Mouse (Mus musculus) neural tube, embryonic 14.5 days (tissue): ENCODE results near the gene Sh2d5. TPM values are rescaled to one million over a fixed set of nuclear protein-coding genes. Genes with fewer than 3 reads are reported as not detected.

Experiments used
- ATAC-seq: fragments of 200-750 bp; cut with Nextera tagmentation; 2 replicates; pipeline ENCODE4 v1.8.0; 2017; ENCODE audit warnings: low read depth, mild to moderate bottlenecking, moderate TSS enrichment, moderate library complexity
- H3K27ac ChIP-seq: fragments of 300-500 bp; sonication (generic); 2 replicates; pipeline ENCODE4 v1.5.1; 2014; ENCODE audit warnings: low read depth, mild to moderate bottlenecking, control low read depth, low read length, moderate library complexity, mixed read lengths
- H3K27me3 ChIP-seq: fragments of 300-500 bp; sonication (generic); 2 replicates; pipeline ENCODE4 v1.6.1; 2014; ENCODE audit warnings: low read length; ENCODE audit not compliant: control insufficient read depth, insufficient read depth
- H3K36me3 ChIP-seq: fragments of 300-500 bp; sonication (generic); 2 replicates; pipeline ENCODE4 v1.6.1; 2014; ENCODE audit warnings: low read length, mixed read lengths; ENCODE audit not compliant: control insufficient read depth, insufficient read depth
- H3K4me1 ChIP-seq: fragments of 300-500 bp; sonication (generic); 2 replicates; pipeline ENCODE4 v1.6.1; 2014; ENCODE audit warnings: low read length; ENCODE audit not compliant: control insufficient read depth, insufficient read depth
- H3K4me2 ChIP-seq: fragments of 300-500 bp; sonication (generic); 2 replicates; pipeline ENCODE4 v1.6.1; 2014; ENCODE audit warnings: mild to moderate bottlenecking, low read depth, low read length, control low read depth
- H3K4me3 ChIP-seq: fragments of 300-500 bp; sonication (generic); 2 replicates; pipeline ENCODE4 v1.5.1; 2014; ENCODE audit warnings: low read depth, low read length, control low read depth, mixed read lengths
- H3K9ac ChIP-seq: fragments of 300-500 bp; sonication (generic); replicated peaks from 2 replicates; pipeline ENCODE4 v1.6.1; 2014; ENCODE audit warnings: low read depth, mild to moderate bottlenecking, control low read depth, low read length, mixed read lengths
- H3K9me3 ChIP-seq: fragments of 300-500 bp; sonication (generic); 2 replicates; pipeline ENCODE4 v1.6.1; 2016; ENCODE audit warnings: low read length; ENCODE audit not compliant: control insufficient read depth
- WGBS: fragments of 180-500 bp; shearing (Covaris S2); extraction: QIAGEN DNeasy Blood & Tissue Kit; methylation state at CpG from one replicate; pipeline ENCODE4 v1.1.7; 2014; 5-methylcytosine and 5-hydroxymethylcytosine counted together
- polyA plus RNA-seq: library from polyadenylated mRNA; unstranded; fragments of >200 nt; fragmentation: Nextera tagmentation; extraction: Ambion mirVana; gene quantifications from 2 replicates; pipeline ENCODE4 v1.2.1, GENCODE M21; 2014

The Sh2d5 gene
- polyA plus RNA-seq, 1 experiment from 2014 or later: 14.8 TPM

GRCm38 (mm10) chr4:138304340-138305104 is 54.3 kb downstream of the Sh2d5 start, which contains the start of gene Ddost:
Ddost (plus strand) TSS chr4:138304730.
- H3K9ac ChIP-seq: peak within 1 kb of the TSS; percentile 81
- no peaks in the 10 kb centered on the region for H3K27me3 ChIP-seq
- H3K4me2 ChIP-seq: peak within 1 kb of the TSS; percentile 82
- WGBS: under 1% methylated on average over 64 of the region's 64 CpGs
- H3K4me1 ChIP-seq: peaks cover 16% of the 10 kb centered on the region
- H3K27ac ChIP-seq: peak within 1 kb of the TSS; percentile 83
- peaks cover 6% of the 10 kb centered on the region; the same call in 1 of the 2 replicates for H3K36me3 ChIP-seq
- no peaks in the 10 kb centered on the region for H3K9me3 ChIP-seq
- peak within 1 kb of the TSS; percentile 91 for H3K4me3 ChIP-seq
- peak; percentile 97 for ATAC-seq

- H3K27me3 ChIP-seq: no peaks in the 10 kb centered on the region
- no peak overlapping the region for H3K4me3 ChIP-seq
- WGBS: 72% methylated on average over 3 of the region's 3 CpGs
- H3K9me3 ChIP-seq: no peaks in the 10 kb centered on the region
- H3K36me3 ChIP-seq: peaks cover 22% of the 10 kb centered on the region
- ATAC-seq: no peak
- H3K9ac ChIP-seq: no peak overlapping the region
- H3K4me1 ChIP-seq: peaks cover 16% of the 10 kb centered on the region
- no peak overlapping the region for H3K27ac ChIP-seq
- H3K4me2 ChIP-seq: no peak overlapping the region
Measured at GRCm38 (mm10) chr4:138307025-138307424, 56.8 kb downstream of the Sh2d5 start.

DNA sequence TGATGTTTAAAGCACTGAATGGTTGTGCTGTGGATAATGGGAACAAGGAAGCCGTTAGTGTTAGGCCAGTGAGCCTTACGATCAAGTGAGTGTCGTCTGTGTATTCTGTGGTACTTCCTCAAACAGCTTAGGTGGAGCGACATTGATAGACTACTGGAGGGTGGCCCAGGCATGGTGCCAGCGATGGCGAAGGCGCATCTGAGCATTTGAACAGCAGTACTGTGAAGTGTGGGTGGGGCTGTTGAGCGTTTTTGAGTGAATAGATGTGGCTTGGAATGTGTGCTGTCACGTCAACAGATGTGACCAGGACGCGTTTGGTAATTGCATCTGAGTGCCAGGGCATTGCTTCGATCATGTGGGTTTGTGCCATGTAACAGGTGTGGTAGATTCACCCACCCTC is 57.5 kb downstream of the Sh2d5 start:
- peaks cover 29% of the 10 kb centered on the region for H3K36me3 ChIP-seq
- H3K4me3 ChIP-seq: no peak overlapping the region
- H3K9ac ChIP-seq: no peak overlapping the region
- H3K27me3 ChIP-seq: no peaks in the 10 kb centered on the region
- no peaks in the 10 kb centered on the region for H3K9me3 ChIP-seq
- 88% methylated on average over 12 of the region's 12 CpGs for WGBS
- H3K27ac ChIP-seq: no peak overlapping the region
- H3K4me1 ChIP-seq: peaks cover 16% of the 10 kb centered on the region
- ATAC-seq: no peak
- H3K4me2 ChIP-seq: no peak overlapping the region

DNA sequence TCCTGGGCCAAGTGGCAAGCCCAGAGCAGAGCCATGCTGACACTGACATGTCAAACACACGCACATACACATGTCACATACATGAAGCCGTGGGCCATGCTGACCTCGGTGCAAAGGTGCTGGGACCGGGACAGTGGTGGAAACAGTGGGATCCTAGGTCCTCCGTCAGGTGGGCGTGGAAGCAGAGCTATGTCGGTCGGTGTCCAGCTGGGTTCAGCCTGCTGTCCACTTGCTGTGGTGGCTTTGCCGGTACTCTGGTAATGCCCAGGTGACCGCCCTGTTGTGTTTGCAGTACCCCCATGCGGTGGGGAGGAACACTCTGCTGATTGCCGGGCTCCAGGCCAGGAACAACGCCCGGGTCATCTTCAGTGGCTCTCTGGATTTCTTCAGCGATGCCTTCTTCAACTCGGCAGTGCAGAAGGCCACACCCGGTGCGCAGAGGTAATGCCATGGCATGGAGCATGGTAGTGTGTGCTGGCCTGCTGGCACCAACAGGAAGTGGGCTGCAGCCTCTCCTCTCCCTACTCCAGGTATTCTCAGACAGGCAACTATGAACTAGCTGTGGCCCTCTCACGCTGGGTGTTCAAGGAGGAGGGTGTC is 60.2 kb downstream of the Sh2d5 start:
- ATAC-seq: no peak
- H3K9ac ChIP-seq: no peak overlapping the region
- H3K4me1 ChIP-seq: peaks cover 5% of the 10 kb centered on the region
- no peaks in the 10 kb centered on the region for H3K27me3 ChIP-seq
- H3K36me3 ChIP-seq: peaks cover 54% of the 10 kb centered on the region
- H3K9me3 ChIP-seq: no peaks in the 10 kb centered on the region
- H3K27ac ChIP-seq: no peak overlapping the region
- WGBS: 96% methylated on average over 19 of the region's 19 CpGs
- no peak overlapping the region for H3K4me2 ChIP-seq
- no peak overlapping the region for H3K4me3 ChIP-seq

Other genes starting within 250 kb of the Sh2d5 start
- 181 and 197 TPM in 2 replicates for gene Hp1bp3, start 34.1 kb upstream of the Sh2d5 start, polyA plus RNA-seq
- 3.7 and 4.3 TPM in 2 replicates for gene Kif17, start within 50 bp of the Sh2d5 start, polyA plus RNA-seq
- gene Ddost, start 54.3 kb downstream of the Sh2d5 start, polyA plus RNA-seq: 190 and 208 TPM in 2 replicates
- 49.0 and 67.6 TPM in 2 replicates for gene Pink1, start 75.9 kb downstream of the Sh2d5 start, polyA plus RNA-seq
- 7.9 and 8.5 TPM in 2 replicates for gene Cda, start 117.6 kb downstream of the Sh2d5 start, polyA plus RNA-seq
- gene Fam43b, start 146.1 kb downstream of the Sh2d5 start, polyA plus RNA-seq: 5.9 and 9.1 TPM in 2 replicates
- 15.3 and 18.6 TPM in 2 replicates for gene Mul1, start 184.3 kb downstream of the Sh2d5 start, polyA plus RNA-seq
- gene Camk2n1, start 203.9 kb downstream of the Sh2d5 start, polyA plus RNA-seq: 19.6 and 25.8 TPM in 2 replicates